Mouse (Mus musculus) brain, embryonic 14.5 days (tissue): ENCODE results near the gene Klf16. TPM values are rescaled to one million over a fixed set of nuclear protein-coding genes. Genes with fewer than 3 reads are reported as not detected.

Experiments
- DNase-seq: peaks from one replicate; pipeline ENCODE4 v3.0.0-alpha.2; 2011; ENCODE audit warnings: low read depth
- CTCF ChIP-seq: fragments of 200-500 bp; IDR thresholded peaks from 2 replicates; pipeline ENCODE4 v1.5.1; 2012; ENCODE audit warnings: inconsistent platforms, mild to moderate bottlenecking, moderate library complexity, borderline replicate concordance; ENCODE audit not compliant: insufficient read depth, insufficient read length; ENCODE audit errors: extremely low read depth
- POLR2A ChIP-seq: fragments of 200-500 bp; IDR thresholded peaks from 2 replicates; pipeline ENCODE4 v1.6.1; 2012; ENCODE audit warnings: mild to moderate bottlenecking, inconsistent platforms, borderline replicate concordance; ENCODE audit not compliant: poor library complexity, insufficient read depth, insufficient read length, severe bottlenecking; ENCODE audit errors: extremely low read depth
- polyA plus RNA-seq: library from polyadenylated mRNA; depleted of rRNA; stranded (reverse); fragments of >200 nt; gene quantifications from 2 replicates; pipeline ENCODE4 v1.2.3, GENCODE M21; 2012

Klf16 gene
- polyA plus RNA-seq, 1 experiment, result 12.2 TPM

GRCm38 (mm10) chr10:80568876-80569275 is 8.2 kb downstream of the Klf16 start:
- TF ChIP-seq POLR2A (no peak), CTCF (no peak)
- no peak for DNase-seq

GRCm38 (mm10) chr10:80566375-80567092 is 10.6 kb downstream of the Klf16 start:
- peak; percentile 87 for DNase-seq
- TF ChIP-seq POLR2A (no peak), CTCF (peak; percentile 93)

GRCm38 (mm10) chr10:80561116-80561944 is 15.8 kb downstream of the Klf16 start, which contains the start of gene Rexo1:
Gene Rexo1, minus strand, starts transcription at chr10:80561560.
- peak; percentile 98 for DNase-seq
- TF ChIP-seq POLR2A (peak; percentile 37; the same call in 1 of the 2 replicates), CTCF (peak; percentile 89)

DNA sequence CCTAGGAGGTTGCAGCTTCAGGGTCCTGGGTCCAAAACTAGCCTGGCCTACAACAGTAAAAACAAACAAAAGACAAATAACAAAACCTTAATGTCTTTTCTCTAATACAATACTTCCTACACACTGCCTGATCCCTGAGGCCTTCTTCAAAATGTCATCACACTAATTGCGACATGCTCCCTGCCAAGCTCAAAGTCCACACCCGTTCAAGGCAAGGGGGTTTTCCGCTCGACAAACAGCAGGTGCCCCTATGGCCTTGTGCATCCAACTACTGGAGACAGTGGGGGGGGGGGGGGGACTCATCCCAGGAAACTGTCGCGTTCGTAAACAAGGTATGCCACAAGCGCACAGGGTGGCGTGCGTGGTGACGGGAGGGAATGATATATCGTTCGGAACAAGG is 16.5 kb downstream of the Klf16 start:
- no peak for DNase-seq
- TF ChIP-seq POLR2A (no peak), CTCF (no peak)

GRCm38 (mm10) chr10:80559431-80559830 is 17.7 kb downstream of the Klf16 start:
- TF ChIP-seq CTCF, result no peak
- TF ChIP-seq POLR2A, result no peak
- DNase-seq, result no peak

- TF ChIP-seq CTCF (peak; percentile 81), POLR2A (no peak)
Measured at GRCm38 (mm10) chr10:80557346-80557965, 19.7 kb downstream of the Klf16 start.

DNA sequence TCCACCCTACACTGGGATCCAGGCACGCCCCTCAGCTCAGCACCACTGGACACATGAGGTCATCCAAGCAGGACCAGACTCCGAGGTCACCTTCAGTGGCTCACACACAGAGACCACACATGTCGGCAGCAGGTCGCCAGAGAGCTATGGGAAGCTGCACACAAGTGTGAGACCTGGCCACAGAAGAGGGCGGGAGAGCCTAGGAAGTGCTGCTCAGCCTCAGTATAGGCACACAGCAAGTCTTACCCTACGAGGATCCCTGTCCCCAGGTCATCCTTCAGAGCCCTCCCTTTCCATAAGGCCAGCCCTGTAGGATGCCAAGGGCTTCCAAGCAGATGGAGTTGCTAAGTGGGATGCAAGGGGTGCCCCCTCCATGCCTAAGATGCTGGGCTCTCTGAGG is 23.1 kb downstream of the Klf16 start:
- TF ChIP-seq CTCF, result no peak
- TF ChIP-seq POLR2A, result no peak
- DNase-seq, result no peak

More at GRCm38 (mm10) chr10:80557346-80557965, 19.7 kb downstream of the Klf16 start:
- peak; percentile 63 for DNase-seq

DNA sequence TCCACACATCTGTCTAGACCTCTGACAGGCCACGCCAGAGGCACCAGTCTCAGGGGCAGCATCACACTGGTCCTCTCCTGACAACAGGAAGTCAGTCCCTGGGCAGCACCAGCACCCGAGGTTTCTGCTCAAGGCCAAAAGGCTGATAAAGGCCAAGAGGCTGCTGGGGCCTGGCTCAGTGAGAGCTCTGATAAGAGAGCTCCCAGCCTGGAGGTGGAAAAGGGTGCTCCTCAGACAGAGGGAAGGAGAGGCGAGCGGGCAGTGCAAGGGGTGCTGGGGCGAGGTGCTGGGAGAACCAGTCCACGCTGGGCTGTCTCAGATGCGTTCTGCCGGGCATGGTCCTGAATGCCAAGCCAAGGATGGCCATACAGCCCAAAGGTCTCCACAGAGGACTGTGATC is 23.5 kb downstream of the Klf16 start:
- TF ChIP-seq POLR2A (no peak), CTCF (no peak)
- no peak for DNase-seq

DNA sequence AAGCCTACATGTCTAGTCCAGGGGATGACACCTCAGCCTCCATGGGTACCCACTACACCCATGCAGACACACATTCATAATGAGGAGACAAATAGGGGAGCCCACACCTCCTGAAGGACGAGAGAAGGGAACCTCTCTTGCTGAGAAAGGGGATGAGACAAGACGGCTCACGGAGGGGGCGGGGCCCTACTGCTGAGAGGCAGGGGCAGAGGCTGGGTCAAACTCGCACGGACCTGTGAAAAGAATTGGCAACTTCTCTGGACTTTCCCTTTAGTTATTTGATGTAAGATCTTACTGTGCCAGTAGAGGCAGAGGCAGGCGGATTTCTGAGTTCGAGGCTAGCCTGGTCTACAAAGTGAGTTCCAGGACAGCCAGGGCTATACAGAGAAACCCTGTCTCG is 24.8 kb downstream of the Klf16 start:
- no peak for DNase-seq
- no peak for TF ChIP-seq POLR2A
- TF ChIP-seq CTCF, result no peak

DNA sequence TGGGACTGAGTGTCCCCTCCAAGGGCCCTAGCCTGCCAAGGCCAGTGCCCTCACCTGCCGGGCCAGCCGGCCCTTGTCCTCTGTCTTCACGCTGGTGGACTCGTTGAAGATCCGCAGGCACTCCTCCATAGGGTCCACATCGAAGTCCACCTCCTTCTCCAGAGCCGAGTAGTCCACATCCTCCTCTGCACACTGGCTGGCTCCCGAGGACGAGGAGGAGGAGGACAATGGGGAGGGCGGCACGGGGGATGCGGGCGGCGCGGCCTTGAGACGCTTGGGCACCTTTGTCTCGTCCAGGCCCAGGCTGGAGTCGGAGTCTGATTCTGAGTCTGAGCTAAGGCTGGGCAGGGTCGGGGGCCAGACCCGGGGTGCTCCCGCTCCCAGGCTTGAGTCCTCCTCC is 27.8 kb downstream of the Klf16 start:
- no peak for TF ChIP-seq POLR2A
- no peak for TF ChIP-seq CTCF

DNA sequence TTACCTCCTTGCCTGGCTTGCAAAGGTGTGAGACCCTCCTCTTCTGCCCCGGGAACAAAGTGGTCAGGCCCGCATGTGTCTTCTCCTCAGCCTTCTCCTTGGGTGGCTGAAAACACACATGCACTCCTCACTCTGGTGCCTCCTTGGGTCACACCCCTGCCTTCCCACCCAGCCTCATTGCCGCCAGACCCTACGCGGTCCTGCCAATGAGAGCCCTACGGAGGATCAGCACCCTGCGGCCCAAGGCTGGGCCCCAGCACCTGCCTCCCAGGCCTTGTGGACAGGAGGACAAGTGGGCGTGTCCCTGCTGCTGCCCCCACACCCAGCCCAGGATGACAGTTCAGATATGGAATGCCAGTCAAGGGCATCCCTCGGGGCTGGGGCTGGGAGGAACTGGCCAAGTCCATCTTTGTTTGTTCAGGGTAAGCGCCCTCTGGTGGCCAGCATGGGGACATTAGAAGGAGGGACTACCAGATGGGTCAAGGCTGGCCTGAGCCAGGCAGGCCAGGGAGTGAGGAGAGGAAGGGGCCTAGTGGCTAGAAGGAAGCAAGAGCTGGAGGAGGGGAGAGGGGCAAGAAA is 28.6 kb downstream of the Klf16 start:
- DNase-seq, result peak; percentile 71
- no peak for TF ChIP-seq POLR2A
- TF ChIP-seq CTCF, result peak; percentile 92

More for the DNA sequence above, 27.8 kb downstream of the Klf16 start:
- no peak for DNase-seq
